Mouse (Mus musculus) myocyte (in vitro differentiated cells): ENCODE results near the gene Sulf2. TPM values are rescaled to one million over a fixed set of nuclear protein-coding genes. Genes with fewer than 3 reads are reported as not detected.

Source experiments
- H3K27me3 ChIP-seq: one replicate; pipeline ENCODE4 v1.6.1; 2011; ENCODE audit not compliant: control insufficient read depth, insufficient read depth, insufficient read length
- H3K36me3 ChIP-seq: one replicate; pipeline ENCODE4 v1.6.1; 2011; ENCODE audit not compliant: control insufficient read depth, insufficient read depth
- H3K4me2 ChIP-seq: one replicate; pipeline ENCODE4 v1.6.1; 2011; ENCODE audit warnings: low read depth, control low read depth
- H3K4me3 ChIP-seq: one replicate; pipeline ENCODE4 v1.5.1; 2011; ENCODE audit warnings: mild to moderate bottlenecking, control low read depth, moderate library complexity
- H3K79me2 ChIP-seq: one replicate; pipeline ENCODE4 v1.6.1; 2011; ENCODE audit not compliant: control insufficient read depth, insufficient read depth
- H3ac ChIP-seq: one replicate; pipeline ENCODE4 v1.6.1; 2011; ENCODE audit not compliant: control insufficient read depth, insufficient read length
- CEBPB ChIP-seq: IDR thresholded peaks from 2 replicates; pipeline ENCODE4 v1.6.1; 2011; ENCODE audit warnings: mild to moderate bottlenecking, moderate library complexity; ENCODE audit not compliant: poor library complexity, insufficient read depth, severe bottlenecking
- E2F4 ChIP-seq: IDR thresholded peaks from one replicate; pipeline ENCODE4 v1.6.1; 2011; ENCODE audit warnings: mild to moderate bottlenecking, control low read depth, moderate library complexity; ENCODE audit not compliant: insufficient read depth
- MAX ChIP-seq: IDR thresholded peaks from one replicate; pipeline ENCODE4 v1.6.1; 2011; ENCODE audit warnings: low read depth, mild to moderate bottlenecking, control low read depth
- MYOD1 ChIP-seq, 3 experiments: IDR thresholded peaks; one replicate each; pipeline ENCODE4 v1.6.1; 2011; ENCODE audit warnings: control low read depth in 2 of 3, low read depth in 2 of 3, mild to moderate bottlenecking in 2 of 3, moderate library complexity in 1 of 3; ENCODE audit not compliant: insufficient read length in 2 of 3, control insufficient read depth in 1 of 3
- MYOG ChIP-seq, 3 experiments: IDR thresholded peaks; one replicate each; pipeline ENCODE4 v1.6.1; 2011; ENCODE audit warnings: control low read depth in 2 of 3, low read depth in 2 of 3, mild to moderate bottlenecking in 2 of 3; ENCODE audit not compliant: insufficient read length in 2 of 3, control insufficient read depth in 1 of 3, insufficient read depth in 1 of 3
- POLR2A ChIP-seq: IDR thresholded peaks from one replicate; pipeline ENCODE4 v1.6.1; 2011; ENCODE audit warnings: low read depth, mild to moderate bottlenecking, control low read depth, moderate library complexity; ENCODE audit not compliant: insufficient read length
- POLR2AphosphoS2 ChIP-seq: IDR thresholded peaks from one replicate; pipeline ENCODE4 v1.6.1; 2011; ENCODE audit warnings: low read depth, control low read depth; ENCODE audit not compliant: insufficient read length
- REST ChIP-seq: IDR thresholded peaks from one replicate; pipeline ENCODE4 v1.6.1; 2011; ENCODE audit warnings: mild to moderate bottlenecking, control low read depth, moderate library complexity; ENCODE audit not compliant: insufficient read depth, insufficient read length
- SRF ChIP-seq: IDR thresholded peaks from one replicate; pipeline ENCODE4 v1.6.1; 2011; ENCODE audit warnings: low read depth; ENCODE audit not compliant: control insufficient read depth, insufficient read length
- TCF12 ChIP-seq: IDR thresholded peaks from one replicate; pipeline ENCODE4 v1.6.1; 2011; ENCODE audit warnings: mild to moderate bottlenecking, control low read depth; ENCODE audit not compliant: poor library complexity, insufficient read depth, severe bottlenecking
- TCF3 ChIP-seq: IDR thresholded peaks from one replicate; pipeline ENCODE4 v1.6.1; 2011; ENCODE audit warnings: low read depth, control low read depth; ENCODE audit not compliant: insufficient read length
- USF1 ChIP-seq: IDR thresholded peaks from one replicate; pipeline ENCODE4 v1.6.1; 2011; ENCODE audit warnings: low read depth, mild to moderate bottlenecking, control low read depth, moderate library complexity
- polyA plus RNA-seq: library from polyadenylated mRNA; unstranded; fragments of >200 nt; fragmentation: generic; extraction: Trizol; gene quantifications from one replicate; pipeline ENCODE4 v1.2.1, GENCODE M21; 2012; ENCODE audit warnings: missing spikeins

Sulf2 gene
- polyA plus RNA-seq, 1 experiment = 36.7 TPM

- no peak overlapping the region for H3K4me3 ChIP-seq
- TF ChIP-seq POLR2AphosphoS2 = no peak
- no peak for TF ChIP-seq USF1
- no peak for TF ChIP-seq E2F4
- no peak for TF ChIP-seq MYOG (IDR thresholded peaks at IDR 0.05; ENCODE audit: control insufficient read depth in 1 of 3, insufficient read depth in 1 of 3, insufficient read length in 2 of 3, low read depth in 2 of 3)
- no peaks in the 10 kb centered on the region for H3K79me2 ChIP-seq
- no peaks in the 10 kb centered on the region for H3K36me3 ChIP-seq
- H3ac ChIP-seq = no peak overlapping the region
- no peak overlapping the region for H3K4me2 ChIP-seq
- H3K27me3 ChIP-seq = no peaks in the 10 kb centered on the region
Observed at GRCm38 (mm10) chr2:166112986-166113385, 42.5 kb downstream of the Sulf2 start.

GRCm38 (mm10) chr2:166111831-166112250 is 43.6 kb downstream of the Sulf2 start:
- no peaks in the 10 kb centered on the region for H3K79me2 ChIP-seq
- H3K4me3 ChIP-seq = no peak overlapping the region
- H3K27me3 ChIP-seq = no peaks in the 10 kb centered on the region
- no peak for TF ChIP-seq REST
- no peak for TF ChIP-seq TCF3
- TF ChIP-seq SRF = no peak
- no peak for TF ChIP-seq POLR2A
- TF ChIP-seq MAX = no peak
- TF ChIP-seq CEBPB = no peak
- no peak for TF ChIP-seq TCF12
- TF ChIP-seq MYOG (IDR thresholded peaks at IDR 0.05; ENCODE audit: control insufficient read depth in 1 of 3, insufficient read depth in 1 of 3, insufficient read length in 2 of 3, low read depth in 2 of 3) = no peak
- no peak for TF ChIP-seq MYOD1 (IDR thresholded peaks at IDR 0.05; ENCODE audit: control insufficient read depth in 1 of 3, insufficient read length in 2 of 3, low read depth in 2 of 3)
- no peak for TF ChIP-seq USF1
- TF ChIP-seq E2F4 = no peak
- no peak for TF ChIP-seq POLR2AphosphoS2
- H3K36me3 ChIP-seq = no peaks in the 10 kb centered on the region
- no peak overlapping the region for H3K4me2 ChIP-seq
- no peak overlapping the region for H3ac ChIP-seq

- Histone ChIP-seq H3K36me3 (no peaks in the 10 kb centered on the region), H3K4me3 (no peak overlapping the region), H3ac (no peak overlapping the region), H3K27me3 (no peaks in the 10 kb centered on the region), H3K4me2 (no peak overlapping the region), H3K79me2 (no peaks in the 10 kb centered on the region)
- TF ChIP-seq TCF12 (no peak), USF1 (no peak), POLR2AphosphoS2 (no peak), TCF3 (no peak), SRF (no peak), MYOD1 (IDR thresholded peaks at IDR 0.05; ENCODE audit: control insufficient read depth in 1 of 3, insufficient read length in 2 of 3, low read depth in 2 of 3) (no peak)
Observed at GRCm38 (mm10) chr2:166111238-166111637, 44.2 kb downstream of the Sulf2 start.

GRCm38 (mm10) chr2:166110764-166111163 is 44.7 kb downstream of the Sulf2 start:
- no peak overlapping the region for H3ac ChIP-seq
- H3K36me3 ChIP-seq = no peaks in the 10 kb centered on the region
- no peaks in the 10 kb centered on the region for H3K27me3 ChIP-seq
- H3K4me2 ChIP-seq = no peak overlapping the region
- TF ChIP-seq E2F4 (no peak), TCF3 (no peak), REST (no peak), POLR2AphosphoS2 (no peak), MAX (no peak), USF1 (no peak), CEBPB (no peak), MYOG (IDR thresholded peaks at IDR 0.05; ENCODE audit: control insufficient read depth in 1 of 3, insufficient read depth in 1 of 3, insufficient read length in 2 of 3, low read depth in 2 of 3) (no peak), TCF12 (no peak), POLR2A (no peak), MYOD1 (IDR thresholded peaks at IDR 0.05; ENCODE audit: control insufficient read depth in 1 of 3, insufficient read length in 2 of 3, low read depth in 2 of 3) (no peak), SRF (no peak)
- H3K79me2 ChIP-seq = no peaks in the 10 kb centered on the region
- H3K4me3 ChIP-seq = no peak overlapping the region

GRCm38 (mm10) chr2:166108326-166108725 is 47.1 kb downstream of the Sulf2 start:
- Histone ChIP-seq H3K36me3 (no peaks in the 10 kb centered on the region), H3K79me2 (no peaks in the 10 kb centered on the region), H3ac (no peak overlapping the region), H3K4me3 (no peak overlapping the region), H3K27me3 (no peaks in the 10 kb centered on the region), H3K4me2 (no peak overlapping the region)
- TF ChIP-seq CEBPB (no peak), MAX (no peak), MYOG (IDR thresholded peaks at IDR 0.05; ENCODE audit: control insufficient read depth in 1 of 3, insufficient read depth in 1 of 3, insufficient read length in 2 of 3, low read depth in 2 of 3) (no peak), TCF3 (no peak)
